Mouse (Mus musculus) E14TG2a.4 (cell line): Measurements from ENCODE around the gene Eif4e1b.

ENCODE experiments used
- CTCF ChIP-seq: conservative IDR thresholded peaks from 2 replicates; pipeline ENCODE4 v1.5.1; 2014; ENCODE audit warnings: low read length
- NANOG ChIP-seq: IDR thresholded peaks from 2 replicates; pipeline ENCODE4 v1.6.1; 2014; ENCODE audit warnings: borderline replicate concordance, low read length, mixed read lengths

- TF ChIP-seq CTCF (no peak), NANOG (no peak)
Measured at GRCm38 (mm10) chr13:54754169-54755080, 29.4 kb upstream of the Eif4e1b start.
